Mouse (Mus musculus): ENCODE data around the gene Ctnnb1.

DNA sequence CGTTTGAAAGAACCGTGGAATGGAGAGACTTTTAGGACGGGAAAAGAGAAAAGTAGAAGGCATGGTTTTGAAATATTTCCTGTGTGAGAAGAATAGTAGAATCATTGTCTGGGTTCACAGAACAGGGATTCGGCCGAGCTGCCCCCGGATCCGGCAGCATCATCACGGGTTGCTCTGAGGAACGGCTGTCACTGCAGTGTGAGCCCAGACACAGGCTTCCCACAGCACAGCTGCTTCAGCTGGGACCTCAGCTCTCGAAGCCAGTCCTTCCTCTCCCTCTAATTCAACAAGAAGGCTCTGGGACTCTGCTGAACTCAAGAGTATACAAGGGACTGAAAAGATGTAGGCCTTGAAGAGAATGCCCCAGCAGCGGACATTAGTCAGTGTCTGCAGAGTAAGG lies 69.7 kb downstream of the Ctnnb1 start:
- no peak for TF ChIP-seq RAD21 (IDR thresholded peaks at IDR 0.05; ENCODE audit: low read depth, low read length)
- no peak for TF ChIP-seq HCFC1 (IDR thresholded peaks at IDR 0.05; ENCODE audit: low read depth, low read length)
